Mouse (Mus musculus): ENCODE results near the gene Slc38a1.

Slc38a1 gene

DNA sequence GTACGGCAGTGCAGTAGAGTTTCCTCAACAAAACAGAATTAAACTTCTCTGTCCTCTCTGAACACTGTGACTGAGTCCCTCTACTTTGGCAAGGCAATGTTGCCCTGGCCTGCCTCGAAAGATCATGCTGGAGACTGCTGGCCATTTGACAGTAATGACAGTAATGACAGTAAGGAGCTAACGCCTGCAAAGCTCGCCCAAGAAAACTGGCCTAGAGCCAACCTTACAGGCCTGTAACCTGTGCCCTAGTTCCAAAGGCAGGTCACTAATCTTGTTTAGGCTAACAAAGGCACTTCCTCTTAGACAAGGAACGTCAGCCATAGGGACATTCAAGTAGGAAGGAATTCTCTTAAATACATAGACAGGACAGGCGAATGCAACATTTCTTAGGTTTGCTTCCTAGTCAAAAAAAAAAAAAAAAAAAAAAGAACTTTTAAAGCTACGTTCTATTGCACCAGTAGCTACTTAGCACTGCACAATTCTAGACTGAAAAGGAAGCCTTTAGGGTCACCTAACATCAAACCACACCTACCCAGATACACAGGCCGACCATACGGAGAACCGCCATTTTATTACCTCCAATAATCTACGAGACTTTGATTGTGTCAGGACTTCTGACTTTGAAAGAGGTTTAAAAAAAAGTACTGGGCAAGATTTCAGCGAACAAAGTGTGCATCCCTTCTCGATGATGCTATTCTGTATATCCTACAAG is 74.3 kb downstream of the Slc38a1 start:
- DNase-seq (ENCODE audit: extremely low read depth, insufficient read length, low spot score): no peak

DNA sequence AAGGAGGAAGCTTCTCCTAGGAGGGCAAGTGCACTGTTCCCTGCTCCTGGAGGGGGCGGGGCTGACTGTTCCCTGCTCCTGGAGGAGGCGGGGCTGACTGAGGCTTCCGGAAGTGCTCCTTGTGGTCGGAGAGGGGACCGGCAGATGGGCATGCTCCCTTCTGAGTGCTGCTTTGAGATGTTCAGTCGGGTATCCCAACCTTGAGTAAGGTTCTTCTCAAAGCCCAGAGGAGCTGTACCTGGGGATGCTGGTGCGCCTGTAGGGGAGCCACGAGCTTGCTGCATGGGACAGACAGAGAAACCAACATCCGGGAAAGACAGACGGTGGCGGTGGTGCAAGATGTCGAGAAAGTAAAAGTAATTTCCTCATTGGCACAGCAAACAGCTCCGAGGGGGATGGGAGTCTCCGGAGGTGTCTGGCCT is 75.9 kb downstream of the Slc38a1 start:
- peak; percentile 67 for DNase-seq (ENCODE audit: extremely low read depth, insufficient read length, low spot score)

DNA sequence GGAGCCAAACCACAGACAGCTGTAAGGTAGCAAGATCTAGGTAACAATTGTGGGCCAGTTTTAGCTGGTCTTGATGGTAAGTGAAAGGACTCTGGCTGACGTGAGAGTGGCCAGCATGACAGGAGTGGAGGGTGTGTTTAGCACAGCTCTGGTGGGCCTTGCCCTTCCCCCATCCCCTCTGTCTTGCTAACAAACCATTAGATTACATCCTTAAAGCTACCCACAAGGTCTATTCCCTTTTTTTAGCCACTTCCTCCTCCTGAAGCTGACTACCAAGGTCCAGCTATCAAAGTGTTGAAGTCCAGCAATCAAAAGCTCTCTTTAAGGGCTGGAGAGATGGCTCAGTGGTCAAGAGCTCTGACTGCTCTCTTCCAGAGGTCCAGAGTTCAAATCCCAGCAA is 78.9 kb downstream of the Slc38a1 start:
- DNase-seq (ENCODE audit: extremely low read depth, insufficient read length, low spot score): no peak

DNA sequence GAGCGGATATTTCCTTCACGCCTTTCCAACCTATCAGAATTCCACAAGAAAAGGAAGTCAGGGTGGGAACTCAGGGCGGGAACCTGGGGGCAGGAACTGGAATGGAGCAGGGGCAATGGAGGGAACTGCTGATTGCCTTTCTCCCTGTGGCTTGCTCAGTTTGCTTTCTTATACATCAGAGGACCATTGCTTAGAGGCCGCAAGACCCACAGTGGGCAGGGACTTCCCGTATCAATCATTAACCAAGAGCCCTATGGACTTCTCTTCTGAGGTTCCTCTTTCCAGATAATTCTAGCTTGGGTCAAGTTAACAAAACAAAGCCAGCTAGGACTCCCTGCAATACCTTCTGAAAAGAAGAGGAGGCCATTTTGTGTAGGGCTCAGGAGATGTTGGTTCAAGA is 80.2 kb downstream of the Slc38a1 start:
- DNase-seq (ENCODE audit: extremely low read depth, insufficient read length, low spot score): no peak

DNA sequence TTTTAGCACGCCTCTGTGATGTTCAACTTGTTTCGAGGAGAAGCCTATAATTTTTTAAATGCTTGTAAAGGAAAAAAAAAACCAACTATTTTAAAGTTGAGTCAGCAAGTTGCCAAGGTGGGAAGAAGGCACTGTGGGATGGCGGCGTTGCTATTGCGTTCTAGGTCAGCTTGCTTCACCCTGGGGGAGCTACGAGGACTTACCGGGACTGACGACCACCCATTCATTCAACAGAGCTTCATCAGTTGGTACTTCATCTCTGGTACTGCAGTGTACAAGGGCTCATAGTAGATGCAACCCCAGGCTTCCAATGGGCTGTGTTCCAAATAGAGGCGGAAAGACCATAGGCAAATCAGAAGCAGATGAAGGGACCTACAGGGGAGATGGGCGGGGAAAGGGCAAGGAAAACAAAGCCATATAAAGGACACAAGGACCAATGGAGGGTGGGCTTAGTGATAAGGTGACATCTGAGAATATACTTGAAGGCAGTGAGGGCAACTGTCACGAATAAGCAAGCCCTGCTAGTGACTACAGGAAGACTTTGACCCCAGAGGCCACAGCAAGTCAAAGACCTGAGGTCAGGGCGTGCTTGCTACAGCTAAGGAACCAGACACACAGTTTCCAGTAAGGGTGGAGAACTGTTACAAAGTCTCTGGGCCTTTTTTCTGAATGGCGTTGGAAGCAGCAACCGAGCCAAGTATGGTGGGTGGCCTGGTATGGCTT is 82.0 kb downstream of the Slc38a1 start:
- DNase-seq (ENCODE audit: extremely low read depth, insufficient read length, low spot score): no peak

DNA sequence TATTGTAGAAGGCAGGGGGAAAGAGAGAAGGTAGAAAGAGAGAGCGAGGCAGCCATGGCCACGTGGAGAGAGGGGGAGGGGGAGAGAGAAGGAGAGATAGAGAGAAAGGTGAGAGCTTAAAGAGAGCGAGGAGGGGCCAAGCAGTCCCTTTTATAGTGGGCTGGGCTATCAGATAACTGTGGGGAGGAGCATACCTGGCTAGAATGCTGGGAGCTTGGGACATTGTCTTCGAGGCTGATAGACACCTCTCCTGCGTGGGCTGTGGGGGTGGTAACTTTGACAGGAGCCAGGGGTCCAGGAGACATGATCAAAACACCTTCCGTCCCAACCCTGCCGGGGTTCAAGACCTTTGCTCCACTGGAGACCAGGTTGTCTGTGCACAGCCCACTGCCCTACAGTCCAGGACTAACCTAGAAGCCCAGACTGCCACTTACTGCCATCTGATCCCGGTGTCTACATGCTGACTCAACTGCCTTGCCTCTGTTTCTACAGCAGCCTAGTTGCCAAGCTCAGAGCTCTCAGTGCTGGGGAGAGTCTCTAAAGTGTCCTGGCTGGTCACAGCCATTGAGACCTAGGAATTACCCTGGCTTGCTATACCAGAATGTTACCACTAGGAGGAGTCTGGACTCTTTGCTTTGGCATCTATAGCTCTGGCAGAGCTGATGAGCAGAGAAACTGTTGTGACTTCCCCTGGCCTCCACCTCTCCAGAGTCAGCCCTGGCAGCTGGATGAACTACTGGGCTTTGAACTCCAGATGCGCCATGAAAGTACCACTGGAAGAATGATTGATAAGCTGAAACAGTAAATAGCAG is 90.9 kb downstream of the Slc38a1 start:
- no peak for DNase-seq (ENCODE audit: extremely low read depth, insufficient read length, low spot score)

DNA sequence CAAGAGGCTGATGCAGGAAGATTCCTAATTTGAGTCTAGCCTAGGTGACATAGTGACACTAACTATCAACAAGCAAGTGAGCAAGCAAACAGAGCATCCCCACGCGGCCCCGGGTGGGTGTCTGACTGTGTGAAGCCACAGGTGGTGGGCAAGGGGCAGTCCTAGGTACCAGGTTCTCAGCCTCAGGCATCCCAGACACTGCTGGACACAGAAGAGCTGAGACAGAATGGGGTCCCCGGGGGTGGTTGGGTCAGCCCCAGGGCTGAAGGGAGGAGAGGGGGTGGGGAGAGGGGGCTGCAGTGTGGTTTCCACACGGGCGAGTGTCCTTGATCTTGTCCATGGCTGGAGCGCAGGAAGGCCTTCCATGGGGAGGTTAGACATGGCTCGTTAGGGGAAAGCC is 91.6 kb downstream of the Slc38a1 start:
- no peak for DNase-seq (ENCODE audit: extremely low read depth, insufficient read length, low spot score)

DNA sequence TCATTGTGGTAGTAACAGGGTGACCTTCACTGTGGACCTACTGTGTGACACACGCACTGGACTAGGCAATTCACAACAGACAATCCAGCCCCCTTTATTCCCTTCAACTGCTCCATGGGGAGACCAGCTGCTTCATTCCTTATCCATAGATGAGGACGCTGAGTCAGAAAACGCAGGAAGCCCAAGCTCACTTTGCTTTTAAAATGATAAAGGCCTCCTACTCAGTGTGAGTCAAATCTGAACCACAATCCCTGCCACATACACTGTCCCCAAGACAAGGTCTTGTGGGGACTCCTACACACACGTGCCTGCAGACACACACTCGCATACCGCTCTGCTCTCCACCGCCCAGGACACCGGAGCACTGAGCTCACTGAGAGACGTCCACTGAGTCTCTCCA is 94.3 kb downstream of the Slc38a1 start:
- DNase-seq (ENCODE audit: extremely low read depth, insufficient read length, low spot score): no peak

DNA sequence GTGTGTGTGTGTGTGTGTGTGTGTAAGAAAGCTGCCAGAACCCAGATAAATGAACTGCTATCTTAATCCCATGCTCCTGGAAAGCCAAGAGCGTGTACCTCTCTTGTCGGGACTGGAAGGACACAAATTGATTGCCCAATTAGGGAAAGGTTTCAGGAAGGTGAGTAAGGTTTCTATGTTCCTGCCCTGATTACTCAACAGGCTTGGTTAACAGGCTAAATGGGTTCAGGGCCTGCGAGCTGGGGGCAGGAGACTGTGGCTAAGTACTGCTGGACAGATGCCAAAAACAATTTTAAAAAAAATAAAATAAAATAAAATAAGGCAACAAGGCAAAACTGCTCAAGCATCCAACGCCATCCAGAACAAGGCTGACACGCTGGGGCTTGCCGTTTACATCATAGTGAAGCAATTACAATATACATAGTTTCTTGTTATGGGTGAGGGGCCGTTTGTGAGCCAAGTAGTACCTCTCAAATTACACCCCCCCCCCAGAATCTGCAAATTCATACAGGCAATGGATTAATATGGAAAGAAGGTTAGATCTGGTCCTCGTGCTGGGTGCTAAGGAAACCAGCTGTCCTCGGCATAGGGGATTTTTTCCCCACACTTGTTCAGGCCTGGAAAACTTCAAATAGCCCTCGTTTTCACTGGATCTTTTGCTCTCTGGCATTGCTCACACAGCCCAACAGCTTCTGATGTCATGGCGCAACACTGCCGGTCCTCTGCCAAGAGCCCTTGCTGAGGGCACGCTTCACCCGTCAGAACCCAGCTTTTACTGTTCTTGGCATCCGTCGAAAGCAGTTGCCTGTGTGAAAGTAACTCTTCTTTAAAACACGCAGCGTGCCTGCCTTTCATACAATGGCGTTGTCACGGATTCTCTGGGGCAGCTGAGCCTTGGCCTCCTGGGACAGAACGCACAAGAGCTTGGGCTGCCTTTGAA is 95.2 kb downstream of the Slc38a1 start:
- DNase-seq (ENCODE audit: extremely low read depth, insufficient read length, low spot score): peak; percentile 70

DNA sequence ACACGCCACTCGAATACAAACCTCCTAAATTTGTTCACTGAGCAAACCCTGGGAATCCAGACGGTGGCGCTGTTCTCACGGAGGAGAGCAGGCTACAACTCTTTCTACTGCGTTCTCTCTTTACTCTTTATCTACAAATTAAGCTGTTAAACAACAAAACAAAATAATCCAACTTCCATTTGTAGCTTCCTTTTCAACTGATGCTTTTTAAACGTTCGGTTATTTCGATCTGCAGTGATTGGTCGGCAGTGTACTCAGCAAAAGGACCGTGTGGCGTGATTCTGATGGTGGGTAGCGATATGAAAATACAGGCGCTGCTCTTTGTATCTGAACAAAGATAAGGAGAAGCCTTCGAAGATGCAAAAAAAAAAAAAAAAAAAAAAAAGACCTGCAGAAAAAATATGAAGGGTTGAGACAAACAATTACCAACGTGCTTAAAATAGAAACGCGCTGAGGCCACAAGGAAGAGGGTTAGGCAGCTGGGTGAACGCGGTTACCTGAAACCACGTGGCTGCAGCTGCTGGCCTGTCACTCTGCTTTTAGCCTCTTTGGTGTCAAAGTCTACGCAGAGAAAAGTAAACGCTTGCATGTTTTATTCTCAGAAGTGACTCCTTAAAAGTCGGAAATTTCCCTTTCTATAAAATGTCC is 99.4 kb downstream of the Slc38a1 start:
- peak; percentile 19 for DNase-seq (ENCODE audit: extremely low read depth, insufficient read length, low spot score)

DNA sequence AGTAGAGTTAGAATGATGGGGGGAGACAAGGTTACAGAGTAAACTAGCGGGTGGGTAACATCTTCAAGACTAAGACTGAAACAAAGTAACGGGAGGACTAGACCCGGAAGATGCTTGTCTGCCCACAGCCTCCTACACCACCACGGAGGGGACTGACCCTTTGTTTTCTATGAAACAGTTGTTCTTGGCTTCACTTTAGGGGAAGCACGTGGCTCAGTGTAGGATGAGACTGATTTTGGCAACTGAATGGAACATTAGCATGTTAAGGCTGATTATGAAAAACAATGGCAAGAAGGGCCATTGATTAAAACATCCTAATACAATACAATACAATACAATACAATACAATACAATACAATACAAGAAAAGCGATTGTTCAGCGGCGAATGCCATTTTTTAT is 100.6 kb downstream of the Slc38a1 start:
- no peak for DNase-seq (ENCODE audit: extremely low read depth, insufficient read length, low spot score)

DNA sequence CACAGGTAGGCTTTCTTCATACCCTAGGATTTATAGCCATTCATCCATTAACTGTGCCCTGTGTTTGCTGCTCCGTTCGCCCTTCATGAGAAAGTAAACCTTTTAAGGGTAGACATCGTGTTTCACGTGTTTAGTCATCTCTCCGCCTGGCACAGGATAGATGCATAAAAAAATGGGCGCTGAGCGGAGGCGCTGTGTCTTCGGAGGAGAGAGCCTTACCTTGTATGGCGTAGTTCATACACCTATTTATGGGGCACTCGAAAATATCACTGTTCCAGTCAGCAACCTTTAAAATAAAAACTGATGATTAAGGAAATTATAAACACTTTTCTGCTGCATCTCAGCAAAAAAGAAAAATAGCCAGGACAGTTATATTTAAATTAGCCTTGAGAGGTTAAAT is 105.4 kb downstream of the Slc38a1 start:
- DNase-seq (ENCODE audit: extremely low read depth, insufficient read length, low spot score): no peak

DNA sequence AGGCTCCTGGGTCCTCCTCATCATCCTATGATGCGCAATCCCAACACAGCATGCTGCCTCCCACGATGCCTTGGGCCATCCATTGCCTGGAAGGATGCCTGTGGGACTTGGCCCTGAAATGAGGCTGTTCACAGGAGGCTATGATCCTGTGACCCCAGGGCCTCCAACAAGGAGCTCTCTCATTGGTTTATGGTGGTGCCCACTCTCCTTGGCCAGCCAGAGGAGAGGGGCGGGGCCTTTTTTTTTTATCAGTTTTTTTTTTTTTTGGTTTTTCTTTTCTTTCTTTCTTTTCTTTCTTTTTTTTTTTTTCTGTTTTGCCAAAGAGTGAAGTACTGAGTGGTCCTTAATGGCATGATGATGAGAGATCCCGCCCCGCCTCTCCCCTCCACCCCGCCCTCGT is 106.3 kb downstream of the Slc38a1 start:
- no peak for DNase-seq (ENCODE audit: extremely low read depth, insufficient read length, low spot score)

DNA sequence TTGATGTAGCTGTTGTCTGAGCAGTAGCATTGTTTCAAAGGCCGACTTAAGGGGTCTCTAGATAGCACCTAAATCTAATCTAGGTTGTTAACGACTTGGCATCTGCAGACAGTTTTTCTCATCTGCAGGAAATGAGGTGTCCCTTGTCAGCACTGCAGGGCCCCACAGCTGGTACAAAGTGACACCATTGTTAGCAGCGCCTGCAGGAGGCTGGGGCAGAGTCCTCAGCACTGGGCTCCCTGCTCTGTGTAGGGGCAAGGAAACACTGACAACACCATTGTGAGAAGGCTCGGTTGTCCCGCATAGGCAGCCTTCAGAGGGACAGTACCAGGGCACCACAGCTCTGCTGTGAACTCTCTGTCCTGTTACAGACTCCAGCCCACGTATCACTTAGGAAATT is 115.0 kb downstream of the Slc38a1 start:
- DNase-seq (ENCODE audit: extremely low read depth, insufficient read length, low spot score): no peak

DNA sequence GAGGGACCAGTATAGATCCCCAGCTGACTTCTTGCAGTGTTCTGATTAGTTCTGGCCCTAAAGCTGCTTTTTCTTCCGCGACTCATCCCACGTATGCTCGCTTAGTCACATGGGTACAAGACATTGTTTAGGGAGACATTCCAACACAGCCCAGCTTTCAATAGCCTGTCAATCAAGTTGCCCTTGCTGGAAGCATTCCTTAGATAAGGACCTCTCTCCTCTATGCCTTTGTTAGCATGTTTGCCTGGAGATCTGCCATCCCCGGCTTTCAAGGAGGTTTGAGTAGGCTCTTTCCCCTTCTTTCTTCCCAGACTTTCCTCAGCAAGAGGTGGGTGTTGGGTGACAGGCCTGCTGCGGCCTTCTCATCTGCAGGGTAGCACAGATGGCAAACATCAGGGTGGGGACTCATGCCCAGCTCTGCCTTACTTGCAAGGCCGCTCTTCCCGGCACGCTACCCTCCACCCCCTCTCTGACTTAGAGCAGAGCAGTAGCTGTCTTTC is 118.4 kb downstream of the Slc38a1 start:
- DNase-seq (ENCODE audit: extremely low read depth, insufficient read length, low spot score): peak; percentile 35
